Mouse (Mus musculus): ENCODE measurements at regions not wholly inside any gene's neighbourhood (a gene's known extent, or its start where the extent isn't known, plus 50 kb on each side); places are given as distances from the start of the nearest gene placed in this dataset.

- TF ChIP-seq POLR2A (IDR thresholded peaks at IDR 0.05; ENCODE audit: borderline replicate concordance, control insufficient read depth, low read depth, low read length) = no peak
- TF ChIP-seq CTCF (IDR thresholded peaks at IDR 0.05; ENCODE audit: control insufficient read depth, insufficient read depth, low read length) = no peak
Measured at GRCm38 (mm10) chr6:51347721-51348120, 84.7 kb upstream of the Nfe2l3 start.

Measured in bone marrow, adult 2 months (tissue).